Mouse (Mus musculus) thymus, postnatal 36 days (tissue): ENCODE data around the gene Osgin1.

Experiments used
- DNase-seq, 2 experiments: peaks; one replicate each; pipeline ENCODE4 v3.0.0; 2022; ENCODE audit warnings: mixed read lengths in 2 of 2

The Osgin1 gene

DNA sequence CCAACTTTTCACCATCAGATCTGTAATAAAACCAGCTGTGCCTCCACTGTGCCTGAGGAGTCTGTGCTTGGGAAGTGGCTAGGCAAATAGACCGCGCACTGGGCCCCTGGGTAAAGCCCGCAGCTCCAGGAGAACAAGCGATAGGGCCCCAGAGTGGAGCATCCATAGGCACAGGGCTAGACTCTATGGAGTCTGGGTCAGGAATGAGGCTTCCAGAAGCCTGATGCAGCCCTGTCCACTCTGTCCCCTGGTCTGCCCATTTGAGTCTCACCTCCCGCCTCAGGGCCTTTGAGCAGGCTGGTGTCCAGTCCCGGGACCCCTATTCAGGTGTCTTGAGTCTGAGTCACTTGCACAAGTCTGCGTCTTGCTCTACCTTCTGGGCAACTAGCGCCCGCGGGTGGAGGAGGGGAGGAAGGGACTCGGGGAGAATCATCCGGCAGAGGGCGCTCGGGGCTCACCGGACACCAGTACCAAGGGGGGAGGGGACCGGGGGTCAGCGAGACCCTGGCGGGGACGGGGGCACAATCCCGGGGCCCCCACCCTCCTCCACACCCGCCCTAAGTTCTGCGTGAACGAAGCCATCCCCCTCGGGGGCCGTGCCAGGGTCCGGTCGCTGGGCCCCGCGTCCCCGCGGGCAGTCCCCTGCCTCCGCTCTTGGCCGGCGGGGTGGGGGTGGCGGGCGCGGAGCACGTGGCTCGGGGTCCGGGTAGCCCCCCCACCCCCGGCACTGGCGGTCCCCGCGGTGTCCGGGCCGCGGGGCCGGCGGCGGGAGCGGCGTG is 12.5 kb downstream of the Osgin1 start, which contains the start of gene Necab2:
Gene Necab2, plus strand, starts transcription at position 509 of the 779 bp plus-strand sequence.
- DNase-seq = peak; percentile 74 to 75

DNA sequence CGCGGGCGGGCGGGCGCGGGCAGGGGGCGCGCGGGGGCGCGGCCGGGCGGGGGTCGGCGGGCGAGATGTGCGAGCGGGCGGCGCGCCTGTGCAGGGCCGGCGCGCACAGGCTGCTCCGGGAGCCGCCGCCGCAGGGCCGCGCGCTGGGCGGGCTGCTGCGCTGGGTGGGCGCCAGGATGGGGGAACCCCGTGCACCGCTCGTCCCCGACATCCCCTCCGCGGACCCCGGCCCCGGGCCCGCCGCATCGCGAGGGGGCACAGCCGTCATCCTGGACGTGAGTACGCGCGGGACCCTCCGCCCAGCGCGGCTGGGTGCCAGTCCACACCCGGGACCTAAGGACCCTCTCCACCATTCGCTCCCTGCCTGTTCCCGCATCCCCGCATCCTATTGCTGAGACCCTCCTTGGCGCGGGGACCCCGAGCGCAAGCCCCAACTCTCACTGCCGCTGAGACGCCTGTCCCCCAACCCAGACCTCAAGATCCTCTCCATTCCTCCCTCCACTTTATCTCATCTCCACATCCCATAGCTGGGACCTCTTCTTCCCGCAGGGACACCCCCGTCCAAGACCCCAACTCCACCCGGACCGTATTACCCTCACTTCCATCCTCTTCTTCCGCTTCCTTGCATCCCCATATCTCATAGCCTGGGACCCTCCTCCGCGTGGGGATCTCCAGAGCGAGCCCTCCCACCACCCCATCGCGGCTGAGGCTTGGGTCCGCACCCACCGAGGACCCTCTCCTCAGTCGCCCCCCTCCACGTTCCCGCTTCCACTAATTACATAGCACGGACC is 13.3 kb downstream of the Osgin1 start:
- DNase-seq = no peak

DNA sequence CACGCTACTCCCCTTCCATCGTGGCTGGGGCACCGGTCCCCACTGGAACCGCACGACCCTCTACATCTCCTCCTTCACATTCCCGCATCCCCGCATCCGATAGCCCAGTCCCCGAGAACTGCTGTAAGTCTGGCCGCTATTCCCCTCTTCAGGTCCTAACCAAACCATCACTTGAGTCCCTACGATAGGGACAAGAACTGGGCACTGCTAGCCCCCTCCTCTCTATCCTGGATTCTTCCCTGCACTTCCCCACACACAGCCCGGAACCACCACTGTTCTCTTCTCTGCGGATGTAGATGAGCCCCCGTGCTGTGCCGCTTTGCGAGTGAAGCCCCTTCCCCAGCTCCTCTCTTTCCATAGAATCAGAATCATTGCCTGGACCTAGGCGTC is 13.9 kb downstream of the Osgin1 start:
- DNase-seq = no peak

GRCm38 (mm10) chr8:119449627-119450026 is 15.7 kb downstream of the Osgin1 start:
- no peak for DNase-seq

DNA sequence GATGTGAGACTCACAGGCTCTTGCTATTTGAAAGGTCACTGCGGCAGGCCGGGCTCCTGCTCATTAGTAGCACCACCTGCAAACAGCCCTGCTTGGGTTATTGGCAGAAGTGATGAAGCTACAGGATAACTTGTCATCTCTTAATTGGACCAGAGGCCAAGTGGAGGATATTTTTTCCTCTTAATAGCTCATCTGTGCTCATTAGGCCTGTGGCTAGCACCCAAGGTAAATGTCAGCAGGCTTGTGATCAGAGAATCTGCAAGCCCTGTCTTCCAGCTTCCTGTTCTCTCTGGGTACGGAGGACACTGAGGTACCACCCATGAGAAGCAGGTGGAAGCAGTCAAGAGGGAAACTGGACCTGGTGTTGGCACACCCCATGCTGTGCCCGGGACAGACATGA is 17.2 kb downstream of the Osgin1 start:
- no peak for DNase-seq

- DNase-seq = no peak
Observed at GRCm38 (mm10) chr8:119452919-119453318, 19.0 kb downstream of the Osgin1 start.

- DNase-seq = no peak
Observed at GRCm38 (mm10) chr8:119456045-119456444, 22.1 kb downstream of the Osgin1 start.

DNA sequence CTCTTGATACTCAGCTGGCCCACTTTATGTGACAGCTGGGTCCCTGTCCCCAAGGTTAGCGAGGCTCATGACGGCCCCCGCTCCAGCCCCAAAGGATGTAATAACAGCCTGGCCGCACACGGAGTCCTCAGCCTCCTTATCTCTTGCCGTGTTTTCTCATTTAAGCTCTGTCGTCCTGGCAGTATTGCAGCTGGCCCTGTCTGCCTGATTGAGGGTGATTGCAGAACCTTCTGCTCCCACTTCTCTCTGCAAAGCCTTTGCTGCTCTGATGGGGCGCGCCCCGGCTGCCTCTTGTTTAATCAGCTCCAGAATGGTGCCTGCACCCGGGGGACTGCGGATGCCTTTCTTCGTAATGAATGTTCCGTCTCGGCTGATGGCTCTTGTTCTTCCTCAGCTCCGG is 25.8 kb downstream of the Osgin1 start:
- no peak for DNase-seq

- no peak for DNase-seq
Observed at GRCm38 (mm10) chr8:119461356-119461755, 27.4 kb downstream of the Osgin1 start.

GRCm38 (mm10) chr8:119463709-119464108 is 29.8 kb downstream of the Osgin1 start:
- no peak for DNase-seq

DNA sequence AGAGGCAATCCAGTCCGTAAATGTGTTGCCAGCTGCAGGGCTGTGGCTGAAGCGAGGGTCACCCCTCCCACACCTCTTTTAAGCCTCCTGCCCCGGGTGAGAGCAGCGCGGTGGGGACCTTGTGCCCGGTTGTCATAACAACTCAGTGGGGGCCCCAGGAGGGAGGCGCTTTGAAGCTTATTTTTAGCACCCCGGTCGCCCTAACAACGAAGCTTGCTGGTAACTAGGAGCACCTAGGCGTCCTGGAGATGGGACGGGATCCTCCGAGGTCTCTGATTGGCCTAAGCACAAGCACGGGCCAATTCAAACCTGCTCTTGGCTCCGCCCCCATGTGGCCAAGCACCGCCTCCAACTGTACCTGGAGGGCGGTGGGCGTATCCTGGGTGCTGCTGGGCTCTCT is 32.2 kb downstream of the Osgin1 start:
- peak; percentile 24 to 39 for DNase-seq

DNA sequence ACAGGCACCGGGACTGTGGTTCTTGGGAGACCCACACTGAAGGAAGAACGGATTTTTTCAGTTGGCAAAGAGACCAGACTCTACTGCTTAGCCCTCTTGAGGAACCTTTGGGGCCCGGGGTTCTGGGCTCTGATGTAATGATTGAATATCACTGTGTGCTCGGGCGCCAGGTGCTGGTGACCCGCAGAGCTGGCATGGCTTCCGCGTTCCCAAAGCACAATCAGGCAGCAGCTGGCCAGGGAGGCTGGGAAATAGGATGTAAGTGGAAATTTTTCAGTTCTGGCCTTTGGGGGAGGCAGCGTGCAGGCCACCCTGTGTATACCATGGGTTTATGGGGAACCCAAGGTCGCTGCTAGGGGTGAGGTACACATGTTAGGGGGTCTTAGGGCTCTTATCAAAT is 32.9 kb downstream of the Osgin1 start:
- no peak for DNase-seq

GRCm38 (mm10) chr8:119468091-119468490 is 34.2 kb downstream of the Osgin1 start:
- DNase-seq = no peak

DNA sequence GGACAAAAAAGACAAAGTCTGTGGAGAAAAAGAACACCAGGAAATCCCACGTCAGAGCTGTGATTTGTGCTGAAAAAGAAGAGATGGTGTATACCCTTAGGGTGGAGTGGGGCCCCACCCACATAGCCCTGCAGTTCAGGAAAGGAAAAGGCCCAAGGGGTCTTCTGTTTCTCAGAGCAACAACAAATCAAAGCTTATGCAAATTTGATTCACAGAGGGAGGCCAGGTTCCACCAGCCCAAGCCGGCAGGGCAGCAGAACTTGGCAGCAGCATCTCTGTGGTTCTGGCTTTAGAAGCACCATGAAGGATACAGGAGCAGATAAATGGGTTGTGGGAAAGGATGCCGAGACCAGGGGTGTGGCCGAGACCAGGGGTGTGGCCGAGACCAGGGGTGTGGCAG is 44.8 kb downstream of the Osgin1 start:
- DNase-seq = no peak

GRCm38 (mm10) chr8:119484145-119484896 is 50.4 kb downstream of the Osgin1 start:
- no peak for DNase-seq

DNA sequence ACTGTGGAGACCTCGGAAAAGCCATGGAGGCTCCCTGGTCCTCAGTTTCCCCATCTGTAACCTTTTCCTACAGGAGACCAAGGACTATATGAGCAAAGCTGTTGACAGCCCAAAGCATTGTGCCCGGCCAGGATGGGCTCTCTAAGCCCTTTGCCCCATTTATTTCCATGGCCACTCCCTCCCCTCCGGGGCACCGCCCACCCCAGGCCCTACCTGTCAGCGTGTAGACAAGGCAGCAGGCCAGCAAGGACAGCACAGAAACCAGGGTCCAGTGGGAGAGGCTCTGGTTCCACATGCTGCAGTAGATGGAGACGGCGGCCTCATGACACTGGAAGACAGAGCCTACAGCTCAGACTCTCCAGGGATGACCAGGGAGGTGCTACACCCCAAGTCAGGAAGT is 53.2 kb downstream of the Osgin1 start:
- no peak for DNase-seq
